Mouse (Mus musculus) spleen, postnatal 10 days (tissue): ENCODE data around the gene Ank2.
"Not testable (repeated sequence)": the region's sequence is repeated elsewhere in the genome, so short reads cannot be mapped to it uniquely, and the experiment has no call there.

Source experiments
- DNase-seq, 2 experiments: peaks; one replicate each; pipeline ENCODE4 v3.0.0; 2021 to 2022; ENCODE audit warnings: low spot score in 2 of 2

The Ank2 gene

DNA sequence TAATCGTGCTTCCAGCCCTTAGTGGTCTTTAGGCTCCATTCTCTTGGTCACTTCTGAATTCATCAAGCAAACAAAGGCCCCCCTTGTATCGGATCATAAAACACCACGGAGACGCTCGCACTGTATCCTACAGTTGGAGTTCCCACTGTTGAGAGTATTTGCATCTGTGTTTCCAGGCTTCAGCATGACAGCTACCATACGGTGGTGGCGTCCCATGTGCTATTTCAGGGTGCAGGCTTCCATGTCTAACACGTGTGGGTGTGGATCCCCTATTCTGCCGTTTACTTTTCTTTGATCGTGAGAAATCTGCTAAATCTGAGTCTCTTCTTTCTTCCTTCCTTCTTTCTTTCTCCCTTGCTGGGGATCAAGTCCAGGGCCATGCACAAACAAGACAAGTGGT is 14.0 kb downstream of the Ank2 start:
- no peak for DNase-seq

GRCm38 (mm10) chr3:127481658-127482057 is 17.5 kb downstream of the Ank2 start:
- no peak for DNase-seq

DNA sequence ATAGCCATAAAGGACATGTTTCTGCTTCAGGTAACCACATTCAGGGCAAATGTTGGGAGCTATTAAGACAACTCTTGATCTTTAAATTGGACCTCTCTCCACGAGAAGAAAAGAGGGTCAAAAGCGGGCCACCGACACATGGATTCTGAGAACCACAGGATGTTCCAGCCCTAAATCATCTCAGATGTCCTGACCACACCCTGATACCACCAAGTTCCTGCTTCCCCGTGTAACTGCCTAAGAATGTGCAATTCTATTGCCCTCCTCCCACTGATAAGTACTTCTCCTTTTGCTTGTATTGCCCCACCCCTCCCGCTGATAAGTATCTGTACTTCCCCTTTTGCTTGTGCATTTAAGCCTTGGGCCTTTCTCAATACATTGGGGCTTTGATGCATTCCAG is 18.8 kb downstream of the Ank2 start:
- not testable (repeated sequence) for DNase-seq

DNA sequence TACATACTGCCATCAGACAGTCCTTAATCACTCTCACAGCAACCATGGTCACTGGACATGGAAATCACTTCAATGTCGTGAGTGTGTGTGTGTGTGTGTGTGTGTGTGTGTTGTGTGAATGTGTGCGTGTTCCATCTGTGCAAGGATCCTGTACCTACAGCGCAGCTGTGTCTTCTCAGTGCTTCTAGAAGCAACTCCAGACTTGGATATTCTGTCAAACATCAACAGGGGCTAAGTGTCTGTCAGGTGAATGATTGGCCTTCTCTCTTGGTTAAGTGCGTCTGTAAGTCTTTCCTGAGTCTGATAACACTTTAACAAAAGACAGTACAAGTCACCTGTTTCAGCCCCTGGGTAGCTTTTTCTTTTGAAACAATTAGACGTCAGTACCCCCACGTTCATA is 25.0 kb downstream of the Ank2 start:
- DNase-seq, result no peak

DNA sequence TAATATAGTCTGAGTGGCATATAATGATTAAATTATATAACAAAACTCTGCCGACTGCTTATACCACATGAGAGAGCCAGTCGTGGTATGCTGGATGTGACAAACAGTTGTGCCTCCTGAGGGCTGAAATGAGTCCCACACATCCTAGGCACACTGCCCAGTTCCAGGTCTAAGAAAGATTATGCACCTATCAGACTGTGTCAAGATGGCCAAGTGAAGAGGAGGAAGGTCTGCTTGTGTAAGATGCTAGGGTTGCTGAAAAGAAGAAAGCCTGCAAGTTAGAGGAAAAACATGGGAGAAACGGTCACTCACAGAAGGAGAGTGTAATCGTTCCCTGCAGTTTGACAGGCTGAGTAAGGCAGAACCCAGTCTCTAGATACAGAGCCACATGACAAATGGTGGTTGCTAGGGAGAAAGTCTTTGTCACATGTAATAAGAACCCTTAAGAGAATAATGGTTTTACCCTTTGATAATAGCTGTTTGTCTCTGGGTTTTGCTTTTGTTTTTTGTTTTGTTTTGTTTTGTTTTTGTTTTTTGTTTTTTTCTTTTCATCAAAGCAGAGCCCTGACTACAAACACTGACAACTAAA is 29.9 kb downstream of the Ank2 start:
- DNase-seq, result peak in 1 of 2 experiments; percentile 18

- DNase-seq, result no peak
Measured at GRCm38 (mm10) chr3:127468569-127468968, 30.6 kb downstream of the Ank2 start.

DNA sequence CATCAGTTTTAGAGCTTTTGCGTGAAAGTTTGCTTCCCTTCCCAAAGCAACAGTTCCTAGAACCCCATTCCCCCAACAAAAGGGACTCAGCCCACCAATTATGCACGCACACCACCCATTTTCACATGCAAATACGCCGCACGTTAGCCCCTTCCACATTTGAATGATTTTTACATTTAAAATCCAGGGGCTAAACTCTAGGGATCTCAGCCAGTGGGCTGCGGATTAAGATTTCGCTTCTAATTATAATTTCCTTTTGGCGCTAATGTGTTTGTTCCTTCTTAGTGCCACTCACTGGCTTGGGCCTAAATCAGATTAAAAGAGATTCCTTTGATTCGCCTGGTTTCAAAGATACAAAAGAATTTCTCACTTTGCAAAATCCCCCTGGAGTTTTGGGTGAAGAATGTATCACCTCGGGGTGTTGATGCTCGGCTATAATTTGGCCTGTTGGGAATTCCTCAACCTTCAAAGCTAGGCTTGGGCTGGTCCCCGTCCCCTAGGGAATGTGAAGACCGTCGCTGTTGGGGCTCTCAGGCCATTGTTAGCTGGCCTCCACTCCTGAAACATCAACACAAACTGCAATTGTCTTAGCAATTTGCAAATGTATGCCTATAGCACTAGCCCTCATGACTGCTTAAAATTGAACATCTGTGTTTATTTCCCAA is 35.2 kb downstream of the Ank2 start:
- DNase-seq, result no peak

GRCm38 (mm10) chr3:127463165-127463564 is 36.0 kb downstream of the Ank2 start:
- no peak for DNase-seq

DNA sequence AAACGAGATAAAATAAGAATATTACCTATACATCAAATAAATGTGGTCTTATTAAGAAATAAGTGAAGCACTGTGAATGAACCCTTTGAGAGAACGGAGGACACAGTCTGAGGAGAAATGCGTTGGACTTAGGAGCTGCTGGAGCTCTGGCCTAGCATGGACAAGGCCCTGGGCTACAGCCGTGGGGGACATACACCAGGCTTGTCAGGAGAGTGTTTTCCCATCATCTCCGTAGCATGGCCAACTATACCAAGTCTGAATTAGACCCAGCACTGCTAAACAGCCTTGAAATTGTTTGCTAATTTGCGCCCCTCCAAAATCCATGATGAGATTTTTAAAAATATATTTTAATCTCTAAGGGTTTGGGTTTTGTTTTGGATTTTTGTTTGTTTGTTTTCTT is 36.7 kb downstream of the Ank2 start:
- DNase-seq, result no peak

- DNase-seq, result no peak
Measured at GRCm38 (mm10) chr3:127460891-127461437, 38.2 kb downstream of the Ank2 start.

- no peak for DNase-seq
Measured at GRCm38 (mm10) chr3:127459858-127460257, 39.3 kb downstream of the Ank2 start.

DNA sequence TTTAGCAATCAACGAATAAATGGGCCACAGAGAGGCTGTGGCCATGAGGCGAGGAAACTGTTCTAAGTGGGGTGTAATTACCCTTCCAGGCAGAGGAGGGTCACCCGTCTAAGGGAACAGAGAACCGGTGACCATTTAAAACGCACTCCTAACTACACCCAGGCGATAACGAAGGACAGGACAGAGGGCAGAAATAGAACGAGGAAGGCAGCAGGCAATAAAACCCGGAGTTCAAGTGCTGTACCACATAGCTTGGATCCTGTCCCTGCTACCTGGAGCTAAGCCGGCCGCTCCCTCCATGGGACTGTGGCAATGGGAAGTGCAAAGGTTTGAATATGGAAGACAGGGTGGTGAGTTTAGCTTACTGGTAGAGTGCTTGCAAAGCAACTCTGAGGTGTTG is 40.2 kb downstream of the Ank2 start:
- no peak for DNase-seq

DNA sequence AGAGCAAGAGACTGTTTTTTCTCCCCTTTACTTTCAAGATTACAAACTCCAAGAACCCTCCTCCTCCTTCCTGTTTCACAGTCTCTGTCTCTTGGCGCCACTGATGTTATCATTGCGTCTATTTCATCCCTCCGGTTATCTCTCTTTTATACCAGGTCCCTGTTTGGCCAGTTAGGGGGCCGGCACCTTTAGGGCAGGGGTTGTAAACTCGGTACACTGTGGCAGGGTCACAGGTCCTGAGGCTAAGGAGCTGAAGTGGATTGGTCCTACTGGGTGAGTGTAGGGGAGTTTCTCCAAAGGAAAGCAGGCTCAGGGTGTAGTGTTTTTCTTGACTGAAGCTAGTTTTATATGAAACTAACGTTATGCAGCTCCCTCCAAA is 40.7 kb downstream of the Ank2 start:
- DNase-seq, result no peak

GRCm38 (mm10) chr3:127457761-127458419 is 41.3 kb downstream of the Ank2 start:
- no peak for DNase-seq

- DNase-seq, result no peak
Measured at GRCm38 (mm10) chr3:127453738-127454137, 45.4 kb downstream of the Ank2 start.

DNA sequence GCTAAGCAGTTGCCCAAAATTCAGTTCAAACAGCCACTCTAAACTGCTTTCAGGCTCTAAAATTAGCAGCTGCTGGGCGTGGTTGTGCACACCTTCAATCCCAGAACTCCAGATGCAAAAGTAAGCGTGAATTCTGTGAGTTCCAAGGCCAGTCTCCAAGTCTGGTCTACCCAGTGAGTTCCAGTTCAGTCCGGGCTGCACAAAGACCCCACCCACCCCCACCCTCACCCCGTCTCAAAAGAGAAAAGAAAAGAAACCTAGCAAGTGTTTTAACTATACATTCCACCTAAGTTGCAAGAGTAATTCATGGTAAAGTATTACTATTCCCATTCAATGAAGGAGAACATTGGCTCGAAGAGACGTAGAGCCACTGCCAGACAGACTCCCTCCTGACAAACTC is 45.9 kb downstream of the Ank2 start:
- no peak for DNase-seq

GRCm38 (mm10) chr3:127452233-127452632 is 46.9 kb downstream of the Ank2 start:
- DNase-seq, result no peak

GRCm38 (mm10) chr3:127451741-127452140 is 47.4 kb downstream of the Ank2 start:
- DNase-seq, result no peak

- peak in 1 of 2 experiments; percentile 46 for DNase-seq
Measured at GRCm38 (mm10) chr3:127451070-127451469, 48.1 kb downstream of the Ank2 start.

DNA sequence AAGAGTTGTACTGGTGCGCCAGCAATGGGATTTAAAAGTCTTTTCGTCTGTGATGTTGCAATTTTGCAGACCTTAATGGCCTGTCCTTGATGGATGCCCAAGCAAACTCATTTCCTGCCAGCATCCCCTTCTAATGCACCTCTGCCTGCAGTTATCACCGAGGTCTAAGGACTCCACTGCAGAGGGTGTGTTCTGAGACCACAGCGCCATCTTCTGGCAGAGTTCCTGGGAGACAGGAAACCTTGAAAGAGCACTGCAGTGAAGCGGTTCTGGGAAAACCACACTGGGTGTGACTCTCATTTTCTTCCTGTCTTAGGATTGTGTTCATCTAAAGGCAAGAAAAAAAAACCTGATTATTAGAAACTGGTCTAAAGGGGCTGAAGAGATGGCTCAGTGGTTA is 53.0 kb downstream of the Ank2 start:
- peak; percentile 14 to 62 for DNase-seq

GRCm38 (mm10) chr3:127433291-127433690 is 65.9 kb downstream of the Ank2 start:
- DNase-seq, result no peak

- DNase-seq, result no peak
Measured at GRCm38 (mm10) chr3:127429866-127430265, 69.3 kb downstream of the Ank2 start.

GRCm38 (mm10) chr3:127428527-127428926 is 70.6 kb downstream of the Ank2 start:
- DNase-seq, result no peak
